Mouse (Mus musculus) heart, embryonic 16.5 days (tissue): Measurements from ENCODE around the gene Cldn3. TPM values are rescaled to one million over a fixed set of nuclear protein-coding genes. Genes with fewer than 3 reads are reported as not detected.

Experiments
- ATAC-seq: fragments of 200-750 bp; cut with Nextera tagmentation; replicated peaks from 2 replicates; pipeline ENCODE4 v1.8.0; 2017; ENCODE audit warnings: moderate number of reproducible peaks; ENCODE audit not compliant: insufficient read depth, low FRiP score; ENCODE audit errors: extremely low read depth
- H3K27ac ChIP-seq: fragments of 300-500 bp; sonication (generic); 2 replicates; pipeline ENCODE4 v1.5.1; 2014; ENCODE audit warnings: mild to moderate bottlenecking, low read length, control low read depth, moderate library complexity
- H3K27me3 ChIP-seq: fragments of 300-500 bp; sonication (generic); 2 replicates; pipeline ENCODE4 v1.6.1; 2014; ENCODE audit warnings: low read length, mixed read lengths; ENCODE audit not compliant: control insufficient read depth, insufficient read depth
- H3K36me3 ChIP-seq: fragments of 300-500 bp; sonication (generic); 2 replicates; pipeline ENCODE4 v1.6.1; 2014; ENCODE audit not compliant: control insufficient read depth, insufficient read depth
- H3K4me1 ChIP-seq: fragments of 300-500 bp; sonication (generic); 2 replicates; pipeline ENCODE4 v1.6.1; 2014; ENCODE audit warnings: low read length, mixed read lengths; ENCODE audit not compliant: control insufficient read depth, insufficient read depth
- H3K4me2 ChIP-seq: fragments of 300-500 bp; sonication (generic); 2 replicates; pipeline ENCODE4 v1.6.1; 2014; ENCODE audit warnings: low read depth, mild to moderate bottlenecking, control low read depth, low read length
- H3K4me3 ChIP-seq: fragments of 300-500 bp; sonication (generic); 2 replicates; pipeline ENCODE4 v1.5.1; 2014; ENCODE audit warnings: mild to moderate bottlenecking, control low read depth, low read length
- H3K9ac ChIP-seq: fragments of 300-500 bp; sonication (generic); 2 replicates; pipeline ENCODE4 v1.6.1; 2014; ENCODE audit warnings: low read length, control low read depth
- H3K9me3 ChIP-seq: fragments of 300-500 bp; sonication (generic); replicated peaks from 2 replicates; pipeline ENCODE4 v1.6.1; 2016; ENCODE audit warnings: low read length; ENCODE audit not compliant: control insufficient read depth
- WGBS: fragments of 180-500 bp; shearing (Covaris S2); extraction: QIAGEN DNeasy Blood & Tissue Kit; methylation state at CpG from one replicate; pipeline ENCODE4 v1.1.7; 2014; 5-methylcytosine and 5-hydroxymethylcytosine counted together
- polyA plus RNA-seq: library from polyadenylated mRNA; unstranded; fragments of >200 nt; fragmentation: Nextera tagmentation; extraction: Ambion mirVana; gene quantifications from 2 replicates; pipeline ENCODE4 v1.2.1, GENCODE M21; 2015

Gene Cldn3
- polyA plus RNA-seq, 1 experiment from 2014 or later: 8.0 TPM

GRCm38 (mm10) chr5:135015497-135015896 is 29.5 kb downstream of the Cldn3 start:
- H3K27me3 ChIP-seq: no peaks in the 10 kb centered on the region
- H3K4me3 ChIP-seq: no peak overlapping the region
- H3K4me1 ChIP-seq: peaks cover 4% of the 10 kb centered on the region
- WGBS: 15% methylated on average over 7 of the region's 7 CpGs
- 0 out of 2 replicates have a peak, but pooled peaks cover 3% of the 10 kb centered on the region for H3K36me3 ChIP-seq
- H3K4me2 ChIP-seq: no peak overlapping the region
- no peak overlapping the region for H3K9ac ChIP-seq
- peak; percentile 21; the same call in 1 of the 2 replicates for ATAC-seq
- no peaks in the 10 kb centered on the region for H3K9me3 ChIP-seq
- H3K27ac ChIP-seq: no peak overlapping the region

GRCm38 (mm10) chr5:135016224-135016759 is 30.3 kb downstream of the Cldn3 start:
- H3K4me1 ChIP-seq: peaks cover 3% of the 10 kb centered on the region
- H3K4me2 ChIP-seq: no peak overlapping the region
- H3K9ac ChIP-seq: no peak overlapping the region
- H3K9me3 ChIP-seq: no peaks in the 10 kb centered on the region
- H3K36me3 ChIP-seq: no peaks in the 10 kb centered on the region
- 38% methylated on average over 4 of the region's 4 CpGs for WGBS
- no peak overlapping the region for H3K27ac ChIP-seq
- no peaks in the 10 kb centered on the region for H3K27me3 ChIP-seq
- no peak for ATAC-seq
- no peak overlapping the region for H3K4me3 ChIP-seq

- Histone ChIP-seq H3K9ac (no peak overlapping the region), H3K36me3 (no peaks in the 10 kb centered on the region), H3K9me3 (no peaks in the 10 kb centered on the region), H3K27me3 (no peaks in the 10 kb centered on the region), H3K27ac (peak overlapping the region; percentile 84), H3K4me1 (peaks cover 32% of the 10 kb centered on the region), H3K4me2 (0 out of 2 replicates have a peak overlapping the region, but pooled peaks have one; percentile 19), H3K4me3 (no peak overlapping the region)
- ATAC-seq: peak; percentile 70
- 23% methylated on average over 6 of the region's 6 CpGs for whole genome bisulfite sequencing
Measured at GRCm38 (mm10) chr5:135021814-135022213, 35.8 kb downstream of the Cldn3 start.

- Histone ChIP-seq H3K36me3 (no peaks in the 10 kb centered on the region), H3K4me3 (peak within 1 kb of the TSS; percentile 76), H3K27ac (peak within 1 kb of the TSS; percentile 84), H3K4me2 (peak within 1 kb of the TSS; percentile 88), H3K9me3 (no peaks in the 10 kb centered on the region), H3K4me1 (peaks cover 35% of the 10 kb centered on the region), H3K9ac (peak within 1 kb of the TSS; percentile 88), H3K27me3 (no peaks in the 10 kb centered on the region)
- peak; percentile 85 for ATAC-seq
- WGBS: under 1% methylated on average over 61 of the region's 61 CpGs
Measured at GRCm38 (mm10) chr5:135023344-135024173, 37.5 kb downstream of the Cldn3 start, which contains the start of gene Stx1a. Gene Stx1a, plus strand, starts transcription at chr5:135023482.

GRCm38 (mm10) chr5:135024665-135025224 is 38.7 kb downstream of the Cldn3 start:
- no peak for ATAC-seq
- no peak overlapping the region for H3K4me3 ChIP-seq
- H3K27me3 ChIP-seq: no peaks in the 10 kb centered on the region
- 26% methylated on average over 11 of the region's 11 CpGs for WGBS
- peak overlapping the region; percentile 88 for H3K4me2 ChIP-seq
- no peak overlapping the region for H3K9ac ChIP-seq
- no peaks in the 10 kb centered on the region for H3K36me3 ChIP-seq
- peaks cover 45% of the 10 kb centered on the region for H3K4me1 ChIP-seq
- H3K27ac ChIP-seq: no peak overlapping the region
- H3K9me3 ChIP-seq: no peaks in the 10 kb centered on the region

GRCm38 (mm10) chr5:135025899-135026298 is 39.9 kb downstream of the Cldn3 start:
- Histone ChIP-seq H3K4me2 (peak overlapping the region; percentile 88; the same call in 1 of the 2 replicates), H3K4me3 (no peak overlapping the region), H3K36me3 (no peaks in the 10 kb centered on the region), H3K9me3 (no peaks in the 10 kb centered on the region), H3K4me1 (peaks cover 45% of the 10 kb centered on the region), H3K27me3 (no peaks in the 10 kb centered on the region), H3K27ac (no peak overlapping the region), H3K9ac (no peak overlapping the region)
- 28% methylated on average over 7 of the region's 7 CpGs for WGBS
- no peak for ATAC-seq

GRCm38 (mm10) chr5:135029007-135029854 is 43.2 kb downstream of the Cldn3 start:
- Histone ChIP-seq H3K27me3 (no peaks in the 10 kb centered on the region), H3K4me1 (peaks cover 26% of the 10 kb centered on the region), H3K27ac (peak overlapping the region; percentile 8; the same call in 1 of the 2 replicates), H3K4me3 (peak overlapping the region; percentile 20; the same call in 1 of the 2 replicates), H3K36me3 (no peaks in the 10 kb centered on the region), H3K9me3 (no peaks in the 10 kb centered on the region), H3K4me2 (peak overlapping the region; percentile 52), H3K9ac (0 out of 2 replicates have a peak overlapping the region, but pooled peaks have one; percentile 30)
- ATAC-seq: peak; percentile 64
- 39% methylated on average over 18 of the region's 18 CpGs for WGBS

GRCm38 (mm10) chr5:135032581-135032980 is 46.6 kb downstream of the Cldn3 start:
- Histone ChIP-seq H3K4me2 (no peak overlapping the region), H3K36me3 (no peaks in the 10 kb centered on the region; the same call in 1 of the 2 replicates)
- 89% methylated on average over 5 of the region's 5 CpGs for WGBS

More at GRCm38 (mm10) chr5:135032581-135032980, 46.6 kb downstream of the Cldn3 start:
- Histone ChIP-seq H3K4me1 (peaks cover 13% of the 10 kb centered on the region), H3K27me3 (no peaks in the 10 kb centered on the region), H3K9me3 (no peaks in the 10 kb centered on the region), H3K4me3 (no peak overlapping the region), H3K9ac (no peak overlapping the region), H3K27ac (no peak overlapping the region)
- no peak for ATAC-seq
